Mouse (Mus musculus): ENCODE data around the gene Cfap157. TPM values are rescaled to one million over a fixed set of nuclear protein-coding genes. Genes with fewer than 3 reads are reported as not detected.
A peak's percentile ranks its signal among the peaks of the same experiment; 100 is the strongest.

The Cfap157 gene
- polyA plus RNA-seq, 1 experiment from 2014 or later = 0.27 TPM

- Histone ChIP-seq H3K4me1 (ENCODE audit: control insufficient read depth, insufficient read depth, low read length) (no peaks in the 10 kb centered on the region), H3K4me2 (ENCODE audit: low read depth, severe bottlenecking) (no peak overlapping the region), H3K4me3 (ENCODE audit: low read depth, low read length) (no peak overlapping the region), H3K36me3 (ENCODE audit: control insufficient read depth, insufficient read depth, low read length) (peaks cover 7% of the 10 kb centered on the region; the same call in 1 of the 2 replicates), H3K27me3 (ENCODE audit: control insufficient read depth, insufficient read depth, low read length) (no peaks in the 10 kb centered on the region), H3K9ac (ENCODE audit: low read length) (no peak overlapping the region), H3K9me3 (ENCODE audit: control insufficient read depth, low read length) (no peaks in the 10 kb centered on the region), H3K27ac (replicated peaks; ENCODE audit: low read depth, low read length) (no peak overlapping the region)
- ATAC-seq (ENCODE audit: insufficient number of reproducible peaks, low FRiP score, low TSS enrichment, low read depth) (no peak), DNase-seq (ENCODE audit: low spot score) (no peak)
- 88% methylated on average over 14 of the region's 14 CpGs for WGBS
Observed at GRCm38 (mm10) chr2:32761361-32761760, 22.9 kb downstream of the Cfap157 start.

- H3K4me2 ChIP-seq (ENCODE audit: low read depth, severe bottlenecking) = no peak overlapping the region
- H3K9me3 ChIP-seq (ENCODE audit: control insufficient read depth, low read length) = no peaks in the 10 kb centered on the region
- H3K4me1 ChIP-seq (ENCODE audit: control insufficient read depth, insufficient read depth, low read length) = no peaks in the 10 kb centered on the region
- WGBS = 88% methylated on average over 2 of the region's 2 CpGs
- ATAC-seq (ENCODE audit: insufficient number of reproducible peaks, low FRiP score, low TSS enrichment, low read depth) (no peak), DNase-seq (ENCODE audit: low spot score) (no peak)
- H3K4me3 ChIP-seq (ENCODE audit: low read depth, low read length) = no peak overlapping the region
- peaks cover 7% of the 10 kb centered on the region; the same call in 1 of the 2 replicates for H3K36me3 ChIP-seq (ENCODE audit: control insufficient read depth, insufficient read depth, low read length)
- H3K27me3 ChIP-seq (ENCODE audit: control insufficient read depth, insufficient read depth, low read length) = no peaks in the 10 kb centered on the region
- H3K27ac ChIP-seq (replicated peaks; ENCODE audit: low read depth, low read length) = no peak overlapping the region
- H3K9ac ChIP-seq (ENCODE audit: low read length) = no peak overlapping the region
Observed at GRCm38 (mm10) chr2:32759001-32759400, 25.2 kb downstream of the Cfap157 start.

GRCm38 (mm10) chr2:32758503-32758902 lies 25.7 kb downstream of the Cfap157 start:
- no peak overlapping the region for H3K9ac ChIP-seq (ENCODE audit: low read length)

GRCm38 (mm10) chr2:32757056-32757845 lies 27.0 kb downstream of the Cfap157 start, which contains the start of gene Tor2a:
Gene Tor2a, plus strand, starts transcription at chr2:32757234.
- 0 out of 2 replicates have a peak within 1 kb of the TSS, but pooled peaks have one; percentile 23 for H3K27ac ChIP-seq (replicated peaks; ENCODE audit: low read depth, low read length)
- H3K27me3 ChIP-seq (ENCODE audit: control insufficient read depth, insufficient read depth, low read length) = no peaks in the 10 kb centered on the region
- WGBS = under 1% methylated on average over 66 of the region's 66 CpGs
- H3K9me3 ChIP-seq (ENCODE audit: control insufficient read depth, low read length) = no peaks in the 10 kb centered on the region
- H3K4me1 ChIP-seq (ENCODE audit: control insufficient read depth, insufficient read depth, low read length) = 0 out of 2 replicates have a peak, but pooled peaks cover 4% of the 10 kb centered on the region
- peak within 1 kb of the TSS; percentile 44 for H3K4me2 ChIP-seq (ENCODE audit: low read depth, severe bottlenecking)
- H3K36me3 ChIP-seq (ENCODE audit: control insufficient read depth, insufficient read depth, low read length) = peaks cover 7% of the 10 kb centered on the region; the same call in 1 of the 2 replicates
- H3K9ac ChIP-seq (ENCODE audit: low read length) = peak within 1 kb of the TSS; percentile 73
- ATAC-seq (ENCODE audit: insufficient number of reproducible peaks, low FRiP score, low TSS enrichment, low read depth) (peak; percentile 90), DNase-seq (ENCODE audit: low spot score) (peak; percentile 98)
- H3K4me3 ChIP-seq (ENCODE audit: low read depth, low read length) = peak within 1 kb of the TSS; percentile 56

More at GRCm38 (mm10) chr2:32758503-32758902, 25.7 kb downstream of the Cfap157 start:
- ATAC-seq (ENCODE audit: insufficient number of reproducible peaks, low FRiP score, low TSS enrichment, low read depth) (no peak), DNase-seq (ENCODE audit: low spot score) (no peak)
- Histone ChIP-seq H3K36me3 (ENCODE audit: control insufficient read depth, insufficient read depth, low read length) (peaks cover 7% of the 10 kb centered on the region; the same call in 1 of the 2 replicates), H3K4me1 (ENCODE audit: control insufficient read depth, insufficient read depth, low read length) (no peaks in the 10 kb centered on the region), H3K4me2 (ENCODE audit: low read depth, severe bottlenecking) (no peak overlapping the region), H3K27ac (replicated peaks; ENCODE audit: low read depth, low read length) (no peak overlapping the region), H3K4me3 (ENCODE audit: low read depth, low read length) (no peak overlapping the region), H3K9me3 (ENCODE audit: control insufficient read depth, low read length) (no peaks in the 10 kb centered on the region), H3K27me3 (ENCODE audit: control insufficient read depth, insufficient read depth, low read length) (no peaks in the 10 kb centered on the region)
- 62% methylated on average over 8 of the region's 8 CpGs for WGBS

DNA sequence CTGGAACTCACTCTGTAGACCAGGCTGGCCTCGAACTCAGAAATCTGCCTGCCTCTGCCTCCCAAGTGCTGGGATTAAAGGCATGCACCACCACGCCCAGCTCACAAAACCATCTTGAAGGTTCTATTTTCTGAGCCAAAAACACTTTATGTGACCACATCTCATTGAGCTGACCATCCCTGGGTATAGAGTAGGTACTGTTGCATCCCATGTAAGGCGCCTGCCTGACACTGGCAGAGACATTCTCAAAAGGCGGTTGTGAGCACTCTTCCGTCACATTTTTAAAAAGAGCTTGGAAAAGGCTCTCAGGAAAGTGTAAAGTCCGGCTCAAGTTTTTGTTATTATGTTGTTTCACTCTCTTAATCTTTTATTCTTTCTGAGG lies 27.6 kb downstream of the Cfap157 start:
- Histone ChIP-seq H3K9me3 (ENCODE audit: control insufficient read depth, low read length) (no peaks in the 10 kb centered on the region), H3K36me3 (ENCODE audit: control insufficient read depth, insufficient read depth, low read length) (peaks cover 5% of the 10 kb centered on the region; the same call in 1 of the 2 replicates), H3K9ac (ENCODE audit: low read length) (no peak overlapping the region), H3K27ac (replicated peaks; ENCODE audit: low read depth, low read length) (no peak overlapping the region), H3K27me3 (ENCODE audit: control insufficient read depth, insufficient read depth, low read length) (no peaks in the 10 kb centered on the region), H3K4me3 (ENCODE audit: low read depth, low read length) (peak overlapping the region; percentile 56; the same call in 1 of the 2 replicates), H3K4me2 (ENCODE audit: low read depth, severe bottlenecking) (peak overlapping the region; percentile 44; the same call in 1 of the 2 replicates), H3K4me1 (ENCODE audit: control insufficient read depth, insufficient read depth, low read length) (0 out of 2 replicates have a peak, but pooled peaks cover 4% of the 10 kb centered on the region)
- peak; percentile 48 for ATAC-seq (ENCODE audit: insufficient number of reproducible peaks, low FRiP score, low TSS enrichment, low read depth)
- DNase-seq (ENCODE audit: low spot score) = no peak
- WGBS = 38% methylated on average over 6 of the region's 6 CpGs

GRCm38 (mm10) chr2:32752181-32752580 lies 32.0 kb downstream of the Cfap157 start:
- WGBS = 70% methylated on average over 10 of the region's 10 CpGs
- Histone ChIP-seq H3K9ac (ENCODE audit: low read length) (no peak overlapping the region), H3K27ac (replicated peaks; ENCODE audit: low read depth, low read length) (no peak overlapping the region), H3K4me1 (ENCODE audit: control insufficient read depth, insufficient read depth, low read length) (peaks cover 8% of the 10 kb centered on the region), H3K36me3 (ENCODE audit: control insufficient read depth, insufficient read depth, low read length) (no peaks in the 10 kb centered on the region), H3K4me2 (ENCODE audit: low read depth, severe bottlenecking) (peak overlapping the region; percentile 53; the same call in 1 of the 2 replicates), H3K27me3 (ENCODE audit: control insufficient read depth, insufficient read depth, low read length) (no peaks in the 10 kb centered on the region), H3K9me3 (ENCODE audit: control insufficient read depth, low read length) (no peaks in the 10 kb centered on the region), H3K4me3 (ENCODE audit: low read depth, low read length) (no peak overlapping the region)
- no peak for ATAC-seq (ENCODE audit: insufficient number of reproducible peaks, low FRiP score, low TSS enrichment, low read depth)
- no peak for DNase-seq (ENCODE audit: low spot score)

DNA sequence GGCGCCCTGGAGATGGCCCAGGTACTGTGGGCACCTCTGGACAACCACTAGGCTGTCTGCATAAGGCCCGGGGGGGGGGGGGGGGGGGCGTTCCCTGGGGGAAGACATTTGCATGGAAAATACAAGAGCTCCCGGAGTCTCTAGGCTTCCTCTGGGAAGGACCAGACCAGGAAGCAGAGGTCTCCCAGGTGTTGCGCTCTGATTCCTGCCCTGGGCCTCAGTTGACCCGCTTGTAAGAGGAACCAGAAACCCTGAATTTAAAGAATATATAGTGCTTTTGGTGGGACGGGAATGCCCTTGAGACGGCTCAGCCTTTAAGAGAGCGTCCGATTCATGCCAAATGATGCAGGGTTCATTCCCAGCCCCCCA lies 32.6 kb downstream of the Cfap157 start:
- H3K9ac ChIP-seq (ENCODE audit: low read length) = peak overlapping the region; percentile 8; the same call in 1 of the 2 replicates
- 18% methylated on average over 9 of the region's 10 CpGs for WGBS
- H3K27me3 ChIP-seq (ENCODE audit: control insufficient read depth, insufficient read depth, low read length) = no peaks in the 10 kb centered on the region
- peaks cover 8% of the 10 kb centered on the region for H3K4me1 ChIP-seq (ENCODE audit: control insufficient read depth, insufficient read depth, low read length)
- H3K27ac ChIP-seq (replicated peaks; ENCODE audit: low read depth, low read length) = peak overlapping the region; percentile 30; the same call in 1 of the 2 replicates
- H3K9me3 ChIP-seq (ENCODE audit: control insufficient read depth, low read length) = no peaks in the 10 kb centered on the region
- DNase-seq (ENCODE audit: low spot score) (no peak), ATAC-seq (ENCODE audit: insufficient number of reproducible peaks, low FRiP score, low TSS enrichment, low read depth) (no peak)
- no peaks in the 10 kb centered on the region for H3K36me3 ChIP-seq (ENCODE audit: control insufficient read depth, insufficient read depth, low read length)
- peak overlapping the region; percentile 33 for H3K4me3 ChIP-seq (ENCODE audit: low read depth, low read length)
- H3K4me2 ChIP-seq (ENCODE audit: low read depth, severe bottlenecking) = peak overlapping the region; percentile 53

GRCm38 (mm10) chr2:32750887-32751664 lies 33.2 kb downstream of the Cfap157 start:
- Histone ChIP-seq H3K27ac (replicated peaks; ENCODE audit: low read depth, low read length) (peak overlapping the region; percentile 30; the same call in 1 of the 2 replicates), H3K36me3 (ENCODE audit: control insufficient read depth, insufficient read depth, low read length) (no peaks in the 10 kb centered on the region; the same call in 1 of the 2 replicates), H3K27me3 (ENCODE audit: control insufficient read depth, insufficient read depth, low read length) (no peaks in the 10 kb centered on the region), H3K4me2 (ENCODE audit: low read depth, severe bottlenecking) (peak overlapping the region; percentile 53), H3K4me1 (ENCODE audit: control insufficient read depth, insufficient read depth, low read length) (peaks cover 8% of the 10 kb centered on the region), H3K4me3 (ENCODE audit: low read depth, low read length) (peak overlapping the region; percentile 33), H3K9me3 (ENCODE audit: control insufficient read depth, low read length) (no peaks in the 10 kb centered on the region), H3K9ac (ENCODE audit: low read length) (peak overlapping the region; percentile 8; the same call in 1 of the 2 replicates)
- ATAC-seq (ENCODE audit: insufficient number of reproducible peaks, low FRiP score, low TSS enrichment, low read depth) (peak; percentile 85), DNase-seq (ENCODE audit: low spot score) (peak; percentile 86)
- WGBS = 3% methylated on average over 31 of the region's 31 CpGs

Data from limb, embryonic 11.5 days (tissue).